Mouse (Mus musculus) kidney, adult 2 months (tissue): ENCODE data around the gene Fars2.

Experiments
- CTCF ChIP-seq: fragments of 200-500 bp; conservative IDR thresholded peaks from 2 replicates; pipeline ENCODE4 v1.5.1; 2011; ENCODE audit warnings: low read depth, mild to moderate bottlenecking, control low read depth, low read length, moderate library complexity, mixed read lengths; ENCODE audit not compliant: insufficient read depth, insufficient read length
- POLR2A ChIP-seq: fragments of 200-500 bp; IDR thresholded peaks from one replicate; pipeline ENCODE4 v1.6.1; 2011; ENCODE audit warnings: low read depth, low read length, control low read depth

- no peak for TF ChIP-seq CTCF
- TF ChIP-seq POLR2A, result no peak
These were observed 386.3 kb downstream of the Fars2 start for GRCm38 (mm10) chr13:36503551-36503950.
